Mouse (Mus musculus) MN1 (cell line): ENCODE data around the gene Gm10338.
"Not testable (repeated sequence)": the region's sequence is repeated elsewhere in the genome, so short reads cannot be mapped to it uniquely, and the experiment has no call there.

ENCODE experiments used
- DNase-seq: peaks from one replicate; pipeline ENCODE4 v3.0.0-alpha.2; 2016; ENCODE audit warnings: low spot score

Gene Gm10338

DNA sequence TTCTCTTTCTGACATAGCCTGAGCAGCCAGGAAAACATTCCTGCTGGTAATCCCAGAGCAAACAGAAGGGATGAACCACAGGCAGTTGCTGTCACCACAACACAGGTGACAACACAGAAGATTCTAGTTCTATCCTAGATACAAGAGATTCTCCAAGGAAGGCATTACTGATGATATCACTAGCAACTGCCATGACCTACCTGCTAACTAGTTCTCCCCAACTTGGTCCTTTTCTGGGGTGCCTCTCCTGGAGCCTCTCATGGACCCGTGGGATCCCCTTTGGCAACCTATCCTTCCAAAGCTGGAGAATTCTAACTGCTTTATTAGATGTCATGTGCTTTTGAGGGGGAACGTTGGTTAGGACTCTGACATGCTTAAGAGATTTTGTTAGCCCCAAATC is at the start of gene Gm10338:
Gene Gm10338 (minus strand): TSS at position 101 of the 400 bp plus-strand sequence.
- DNase-seq: not testable (repeated sequence)

GRCm38 (mm10) chr14:7643872-7644271 is 48.5 kb upstream of the Gm10338 start, which contains the start of gene Gm10128:
Gm10128 (minus strand) TSS chr14:7643972.
- not testable (repeated sequence) for DNase-seq

DNA sequence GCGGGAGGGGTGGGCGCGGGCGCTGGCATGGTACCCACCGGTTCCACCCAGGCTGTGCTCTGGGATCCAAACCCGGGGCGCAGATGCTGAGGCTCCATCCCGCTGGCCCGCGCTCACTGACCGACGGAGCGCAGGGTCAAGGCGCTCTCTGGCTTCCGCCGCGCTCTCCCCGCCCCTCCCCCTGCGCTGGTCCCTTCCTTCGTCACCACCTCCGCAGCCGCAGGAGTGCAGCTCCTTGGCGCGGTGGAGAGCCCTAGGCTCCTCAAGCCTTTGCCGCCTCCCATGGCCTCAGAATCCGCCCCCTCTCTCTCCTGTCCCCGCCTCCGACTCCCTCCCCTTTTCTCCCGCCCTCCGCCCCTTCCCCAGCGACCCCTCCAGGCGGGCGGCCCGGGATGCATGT is 27.0 kb downstream of the Gm10338 start, which contains the start of gene Gm3558:
Gene Gm3558 (minus strand): TSS at position 185 of the 400 bp plus-strand sequence.
- DNase-seq: not testable (repeated sequence)

DNA sequence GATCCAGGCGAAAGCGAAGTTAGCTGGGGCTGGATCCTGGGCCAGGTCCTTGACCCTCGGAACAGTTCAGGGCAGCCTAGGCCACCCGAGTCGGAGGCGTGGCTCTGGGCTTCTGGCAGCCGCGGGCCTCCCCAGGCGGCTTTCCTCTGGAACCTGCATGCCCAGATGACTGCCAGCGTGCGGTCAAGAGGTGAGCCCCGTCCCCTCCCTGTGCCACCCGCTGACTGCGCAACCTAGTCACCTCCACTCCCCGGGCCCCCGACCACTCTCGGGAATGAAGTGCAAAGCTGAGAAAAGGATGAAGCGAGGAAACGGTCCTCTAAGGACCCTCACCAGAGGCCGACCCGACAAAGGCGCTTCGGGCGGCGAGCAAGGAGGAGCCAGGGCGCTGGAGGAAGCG is 27.5 kb downstream of the Gm10338 start:
- DNase-seq: peak; percentile 4

- not testable (repeated sequence) for DNase-seq
These were observed 28.1 kb downstream of the Gm10338 start for GRCm38 (mm10) chr14:7567266-7567665.
